Mouse (Mus musculus) erythroblast, adult 5-6 weeks (primary cell): Measurements from ENCODE around the gene Zfp704. TPM values are rescaled to one million over a fixed set of nuclear protein-coding genes. Genes with fewer than 3 reads are reported as not detected.

Experiments
- ATAC-seq: replicated peaks from 2 replicates; pipeline ENCODE4 v1.8.0; 2016; ENCODE audit warnings: moderate number of reproducible peaks, mild to moderate bottlenecking, moderate TSS enrichment, inconsistent platforms; ENCODE audit not compliant: poor library complexity, low FRiP score, severe bottlenecking
- total RNA-seq, 2 experiments: library from RNA; stranded (forward) in 1 of 2; stranded (reverse) in 1 of 2; fragments of 150-400 nt in 1 of 2; fragments of 200-764, 138-1000 nt in 1 of 2; gene quantifications; 2 replicates each; pipeline versions ENCODE4 v1.2.3 to v1.2.4; 2015 to 2017; ENCODE audit warnings: low replicate concordance in 2 of 2

Gene Zfp704
- total RNA-seq, 2 experiments from 2014 or later, result 1.5 to 2.3 TPM

DNA sequence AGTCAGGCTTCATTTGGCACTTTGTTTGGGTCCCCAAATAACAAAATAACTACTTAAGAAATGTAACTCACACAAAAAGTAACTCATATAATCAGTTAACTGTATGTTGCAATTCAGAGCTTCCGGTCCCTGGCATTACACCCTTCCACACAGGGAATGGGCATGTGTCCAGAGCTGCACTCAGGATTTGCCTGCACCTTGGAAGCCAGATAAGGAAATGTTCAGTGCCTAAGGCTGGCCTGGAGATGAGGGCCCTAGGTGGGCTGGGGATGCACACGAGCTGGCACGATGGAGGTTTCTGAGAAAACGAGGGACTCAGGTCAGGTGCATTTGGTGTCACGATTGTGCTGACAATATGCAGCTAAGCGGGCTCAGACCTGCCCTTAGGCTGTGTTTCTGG is 173.6 kb downstream of the Zfp704 start:
- ATAC-seq, result no peak

DNA sequence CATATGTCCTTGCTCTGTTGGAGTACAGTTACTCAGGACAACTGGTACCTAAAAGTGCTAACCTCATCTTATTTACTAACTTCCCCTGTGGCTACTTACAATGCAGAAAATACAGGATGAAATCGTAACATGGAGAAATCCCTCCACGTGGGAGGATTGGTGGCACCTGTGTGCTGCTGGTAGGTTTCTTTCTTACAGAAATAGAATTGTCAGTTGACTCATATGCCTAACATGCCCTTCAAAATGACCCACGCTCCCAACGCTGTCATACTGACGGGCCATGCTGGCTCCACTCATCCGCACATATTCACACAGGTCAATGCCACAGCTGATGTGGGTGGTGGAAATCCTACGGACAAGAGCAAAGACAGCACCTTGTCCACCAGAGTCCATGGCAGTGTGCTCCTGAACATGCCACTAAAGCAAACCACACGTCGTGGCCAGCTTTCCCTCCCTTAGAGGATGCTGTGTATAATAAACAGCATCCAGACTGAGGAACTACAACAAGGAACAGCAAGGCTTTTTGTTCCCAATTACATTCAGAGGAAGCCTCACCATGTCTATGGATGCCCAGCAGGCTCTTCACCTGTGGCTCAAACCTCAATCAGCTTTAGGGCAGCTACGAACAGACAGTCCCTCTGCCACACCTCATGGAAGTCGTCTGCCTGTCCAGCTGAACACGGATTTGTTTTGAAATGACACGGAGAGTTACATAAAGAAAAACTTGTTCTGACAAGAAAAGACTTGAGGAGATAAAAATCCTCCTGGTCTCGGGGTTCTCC is 175.3 kb downstream of the Zfp704 start:
- ATAC-seq, result no peak

DNA sequence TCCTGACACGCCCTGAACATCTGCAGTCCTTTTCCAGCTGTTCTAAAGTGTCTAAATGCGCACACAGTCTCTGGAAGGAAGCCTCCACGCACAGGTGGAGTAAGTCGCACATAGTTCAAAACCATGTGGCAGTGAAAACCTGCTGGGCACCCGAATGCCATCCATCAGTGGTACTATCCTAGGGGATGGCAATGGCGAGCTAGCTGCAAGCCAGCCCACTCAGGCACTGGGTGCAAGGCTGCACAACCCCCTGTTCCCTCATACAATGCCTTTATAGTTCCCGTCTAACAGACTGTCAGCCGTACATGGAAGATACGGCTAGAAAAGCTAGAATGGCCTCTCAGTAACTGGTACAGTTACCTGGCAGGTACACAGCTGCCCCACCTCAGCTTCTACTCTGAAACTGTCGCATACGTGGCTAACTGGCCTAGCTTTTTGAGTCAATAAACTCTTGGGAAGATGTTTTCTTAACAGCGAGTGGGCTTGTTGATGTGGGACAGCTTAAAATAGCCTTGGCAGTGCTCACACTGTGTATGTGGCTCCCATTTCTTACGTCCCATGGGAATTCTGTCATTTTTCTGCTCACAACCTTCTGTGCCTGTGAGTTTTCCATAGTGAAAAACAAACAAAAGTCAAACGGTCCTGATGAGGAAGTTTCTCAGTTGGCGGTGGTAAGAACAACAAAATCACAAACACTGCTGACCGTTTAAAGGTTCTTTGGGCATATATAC is 176.9 kb downstream of the Zfp704 start:
- ATAC-seq, result no peak

DNA sequence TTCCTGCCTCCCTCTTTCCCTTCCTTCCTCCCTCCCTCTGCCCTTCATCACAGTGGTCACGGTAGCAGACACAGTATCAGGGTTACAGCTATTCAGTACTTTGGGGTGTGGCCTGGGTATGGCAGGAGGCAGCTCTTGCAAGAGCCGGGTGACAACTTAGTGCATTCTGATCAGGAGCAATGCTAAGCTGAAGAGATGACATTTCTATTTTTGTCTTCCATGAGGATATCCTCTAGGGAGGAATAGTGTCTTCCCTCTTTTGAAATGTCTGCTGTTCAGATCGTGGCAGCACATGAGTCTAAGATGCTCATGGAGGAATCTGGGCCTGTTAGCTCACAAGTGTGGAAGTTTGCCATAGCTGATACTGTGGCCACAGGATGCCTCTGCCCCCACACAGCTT is 177.7 kb downstream of the Zfp704 start:
- no peak for ATAC-seq

GRCm38 (mm10) chr3:9429946-9430345 is 179.9 kb downstream of the Zfp704 start:
- no peak for ATAC-seq

GRCm38 (mm10) chr3:9427826-9428225 is 182.1 kb downstream of the Zfp704 start:
- ATAC-seq, result no peak

DNA sequence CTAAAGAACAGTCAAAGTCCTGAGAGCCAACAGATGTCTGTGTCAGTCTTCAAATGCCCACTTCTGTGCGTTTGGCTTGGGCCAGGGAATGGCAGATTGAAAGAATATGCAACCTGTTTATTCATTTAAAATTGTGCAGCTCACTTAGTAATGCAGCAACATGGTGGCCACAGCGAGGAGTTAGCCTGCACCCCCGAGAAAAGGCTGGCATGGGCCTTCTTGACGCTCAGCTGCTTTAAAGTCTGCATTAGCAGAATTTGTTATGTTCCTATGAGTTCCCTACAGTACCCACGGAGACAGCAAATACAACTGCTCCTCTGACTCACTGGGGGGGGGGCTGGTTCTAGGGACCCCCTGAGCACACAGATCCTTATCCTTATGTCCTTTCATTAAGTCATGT is 184.2 kb downstream of the Zfp704 start:
- no peak for ATAC-seq

DNA sequence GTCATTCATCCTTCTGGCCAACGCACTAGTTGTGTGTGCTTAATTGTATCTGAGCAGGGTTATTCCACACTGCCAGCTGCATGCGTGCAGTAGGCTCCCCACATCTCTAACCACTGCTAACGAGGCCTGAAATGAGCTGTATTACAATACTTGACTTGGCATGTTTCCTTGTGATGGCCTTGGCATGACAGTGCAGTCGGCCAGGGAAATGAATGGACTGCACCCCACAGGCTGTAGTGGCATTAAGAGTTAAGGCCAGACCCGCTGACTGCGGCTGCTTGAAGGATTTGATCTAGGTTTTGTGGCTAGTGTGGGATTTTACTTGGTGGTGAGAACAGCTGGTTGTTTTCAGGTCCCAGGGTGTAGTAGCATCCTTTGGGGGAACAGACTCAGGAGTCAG is 185.2 kb downstream of the Zfp704 start:
- no peak for ATAC-seq

- ATAC-seq, result no peak
Measured at GRCm38 (mm10) chr3:9423669-9424068, 186.2 kb downstream of the Zfp704 start.

GRCm38 (mm10) chr3:9408896-9409295 is 201.0 kb downstream of the Zfp704 start:
- ATAC-seq, result no peak

DNA sequence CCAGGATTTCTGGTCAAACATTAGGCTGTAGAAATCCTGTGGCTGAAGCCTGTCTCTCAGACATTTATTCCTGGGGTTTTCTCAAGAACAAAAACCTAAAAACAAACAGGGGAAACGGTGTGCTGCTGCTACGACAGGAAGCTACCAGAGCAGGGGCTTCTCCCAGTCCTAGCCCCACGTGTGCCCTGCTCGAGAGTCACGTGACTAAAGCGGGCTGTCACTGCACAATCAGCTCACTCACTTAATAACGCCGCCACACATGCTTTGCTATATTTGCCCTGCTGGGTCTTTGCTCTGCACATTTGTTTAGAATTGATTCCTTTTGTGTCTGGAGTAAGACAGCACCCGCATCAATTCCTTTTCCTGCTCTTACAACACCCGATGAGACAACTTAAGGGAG is 202.1 kb downstream of the Zfp704 start:
- ATAC-seq, result no peak

GRCm38 (mm10) chr3:9407119-9407546 is 202.8 kb downstream of the Zfp704 start:
- ATAC-seq, result no peak

- ATAC-seq, result no peak
Measured at GRCm38 (mm10) chr3:9405341-9405740, 204.5 kb downstream of the Zfp704 start.

GRCm38 (mm10) chr3:9403255-9404050 is 206.4 kb downstream of the Zfp704 start:
- no peak for ATAC-seq

DNA sequence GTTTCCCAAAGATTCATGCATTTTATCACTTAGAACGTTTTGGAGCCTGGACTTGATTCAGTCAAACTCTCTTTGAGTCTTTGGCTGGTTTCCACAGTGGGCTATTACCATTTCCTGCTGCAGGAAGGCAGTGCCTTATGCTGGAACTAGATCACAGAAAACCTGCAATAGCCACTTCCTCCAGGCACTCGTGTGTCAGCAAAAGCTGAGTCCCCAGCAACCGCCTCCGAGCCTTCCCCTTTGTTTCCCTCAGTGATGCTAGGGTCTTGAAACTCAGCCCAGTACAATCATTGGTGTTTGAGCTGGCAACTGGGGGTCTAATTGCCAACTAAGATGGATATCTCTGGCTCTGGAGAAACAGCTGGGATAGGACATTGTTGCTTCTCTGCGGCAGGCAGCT is 207.0 kb downstream of the Zfp704 start:
- no peak for ATAC-seq

DNA sequence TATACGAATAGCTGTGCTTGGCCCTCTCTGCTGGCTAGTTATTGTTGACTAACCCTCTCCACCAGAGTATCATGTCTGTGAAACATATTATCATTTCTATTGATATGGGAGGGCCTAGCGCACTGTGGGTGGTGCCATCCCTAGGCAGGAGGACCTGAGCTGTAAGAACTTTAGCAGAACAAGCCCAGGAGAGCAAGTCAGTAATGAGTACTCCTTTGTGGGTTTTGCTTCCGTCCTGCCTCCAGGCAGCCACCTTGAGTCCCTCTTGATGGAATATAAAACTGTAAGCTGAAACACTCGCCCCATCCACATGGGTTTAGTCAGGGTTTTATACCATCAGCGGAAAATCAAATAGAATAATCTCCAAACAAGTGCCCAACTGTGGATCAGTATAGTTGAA is 207.5 kb downstream of the Zfp704 start:
- ATAC-seq, result no peak

- ATAC-seq, result no peak
Measured at GRCm38 (mm10) chr3:9401685-9402084, 208.2 kb downstream of the Zfp704 start.

GRCm38 (mm10) chr3:9400886-9401221 is 209.0 kb downstream of the Zfp704 start:
- ATAC-seq, result no peak

GRCm38 (mm10) chr3:9400201-9400885 is 209.5 kb downstream of the Zfp704 start:
- ATAC-seq, result no peak

- no peak for ATAC-seq
Measured at GRCm38 (mm10) chr3:9398271-9398670, 211.6 kb downstream of the Zfp704 start.
